Mouse (Mus musculus) Muller cell, postnatal 12 days (primary cell): ENCODE measurements around the gene Rab11fip4.

Experiments
- DNase-seq: peaks from one replicate; pipeline ENCODE4 v3.0.0-alpha.2; 2015; ENCODE audit errors: inconsistent ontology term

Rab11fip4 gene

GRCm38 (mm10) chr11:79736232-79737006, 145.4 kb downstream of the Rab11fip4 start:
- DNase-seq = peak; percentile 62

- DNase-seq = peak; percentile 61
Observed at GRCm38 (mm10) chr11:79737126-79737697, 146.2 kb downstream of the Rab11fip4 start.

- DNase-seq = peak; percentile 86
Observed at GRCm38 (mm10) chr11:79737865-79738502, 147.0 kb downstream of the Rab11fip4 start.

GRCm38 (mm10) chr11:79738725-79739558, 147.9 kb downstream of the Rab11fip4 start:
- DNase-seq = peak; percentile 85

GRCm38 (mm10) chr11:79740740-79741512, 149.9 kb downstream of the Rab11fip4 start:
- DNase-seq = no peak

GRCm38 (mm10) chr11:79746552-79747102, 155.6 kb downstream of the Rab11fip4 start:
- no peak for DNase-seq
